Mouse (Mus musculus) c-Kit-positive CD71-positive TER-119-negative erythroid progenitor cells, embryonic 14.5 days (primary cell): ENCODE measurements around the gene Gm21897.
"Not testable (repeated sequence)": the region's sequence is repeated elsewhere in the genome, so short reads cannot be mapped to it uniquely, and the experiment has no call there.

Source experiments
- DNase-seq: peaks from one replicate; pipeline ENCODE4 v3.0.0-alpha.2; 2013; ENCODE audit warnings: low read depth

The Gm21897 gene

GRCm38 (mm10) chr16:15317158-15317557 is at the start of gene Gm21897:
Gene Gm21897, plus strand, starts transcription at chr16:15317458.
- DNase-seq: not testable (repeated sequence)

GRCm38 (mm10) chr16:15272291-15272690 is 45.0 kb upstream of the Gm21897 start:
- no peak for DNase-seq

- DNase-seq: no peak
Observed at GRCm38 (mm10) chr16:15277461-15277860, 39.8 kb upstream of the Gm21897 start.

- no peak for DNase-seq
Observed at GRCm38 (mm10) chr16:15293041-15293440, 24.2 kb upstream of the Gm21897 start.

GRCm38 (mm10) chr16:15294289-15294688 is 23.0 kb upstream of the Gm21897 start:
- DNase-seq: no peak

- no peak for DNase-seq
Observed at GRCm38 (mm10) chr16:15294911-15295659, 22.2 kb upstream of the Gm21897 start.

GRCm38 (mm10) chr16:15334526-15334925 is 17.3 kb downstream of the Gm21897 start:
- DNase-seq: no peak

- no peak for DNase-seq
Observed at GRCm38 (mm10) chr16:15339051-15339450, 21.8 kb downstream of the Gm21897 start.

- no peak for DNase-seq
Observed at GRCm38 (mm10) chr16:15346045-15346444, 28.8 kb downstream of the Gm21897 start.

GRCm38 (mm10) chr16:15349381-15349780 is 32.1 kb downstream of the Gm21897 start:
- no peak for DNase-seq

GRCm38 (mm10) chr16:15351301-15351700 is 34.0 kb downstream of the Gm21897 start:
- no peak for DNase-seq

- DNase-seq: no peak
Observed at GRCm38 (mm10) chr16:15352320-15352719, 35.1 kb downstream of the Gm21897 start.

- DNase-seq: no peak
Observed at GRCm38 (mm10) chr16:15354901-15355300, 37.6 kb downstream of the Gm21897 start.

- DNase-seq: no peak
Observed at GRCm38 (mm10) chr16:15355339-15355738, 38.1 kb downstream of the Gm21897 start.

GRCm38 (mm10) chr16:15357766-15358165 is 40.5 kb downstream of the Gm21897 start:
- no peak for DNase-seq

- no peak for DNase-seq
Observed at GRCm38 (mm10) chr16:15359110-15359782, 42.0 kb downstream of the Gm21897 start.

- no peak for DNase-seq
Observed at GRCm38 (mm10) chr16:15360825-15361224, 43.6 kb downstream of the Gm21897 start.
